Mouse (Mus musculus) lung, postnatal 0 days (tissue): ENCODE results near the gene Iqsec1. TPM values are rescaled to one million over a fixed set of nuclear protein-coding genes. Genes with fewer than 3 reads are reported as not detected.

ENCODE experiments used
- ATAC-seq: fragments of 200-750 bp; cut with Nextera tagmentation; 2 replicates; pipeline ENCODE4 v1.8.0; 2017; ENCODE audit warnings: moderate library complexity
- DNase-seq: peaks from one replicate; pipeline ENCODE4 v3.0.0-alpha.2; 2016; ENCODE audit warnings: low spot score
- H3K27ac ChIP-seq: fragments of 300-500 bp; sonication (generic); 2 replicates; pipeline ENCODE4 v1.5.1; 2014; ENCODE audit warnings: antibody characterized with exemption, mild to moderate bottlenecking, low read length, mixed read lengths
- H3K27me3 ChIP-seq: fragments of 300-500 bp; sonication (generic); replicated peaks from 2 replicates; pipeline ENCODE4 v1.6.1; 2014; ENCODE audit warnings: low read length, mixed read lengths; ENCODE audit not compliant: insufficient read depth
- H3K36me3 ChIP-seq: fragments of 300-500 bp; sonication (generic); 2 replicates; pipeline ENCODE4 v1.6.1; 2014; ENCODE audit warnings: low read length, mixed read lengths; ENCODE audit not compliant: insufficient read depth
- H3K4me1 ChIP-seq: fragments of 300-500 bp; sonication (generic); 2 replicates; pipeline ENCODE4 v1.6.1; 2014; ENCODE audit warnings: antibody characterized with exemption, low read depth, low read length, mixed read lengths; ENCODE audit not compliant: insufficient read depth
- H3K4me2 ChIP-seq: fragments of 300-500 bp; sonication (generic); replicated peaks from 2 replicates; pipeline ENCODE4 v1.6.1; 2014; ENCODE audit warnings: low read depth, mild to moderate bottlenecking, low read length, moderate library complexity, mixed read lengths
- H3K4me3 ChIP-seq: fragments of 300-500 bp; sonication (generic); 2 replicates; pipeline ENCODE4 v1.5.1; 2014; ENCODE audit warnings: low read depth, low read length
- H3K9ac ChIP-seq: fragments of 300-500 bp; sonication (generic); replicated peaks from 2 replicates; pipeline ENCODE4 v1.6.1; 2014; ENCODE audit warnings: low read depth, mild to moderate bottlenecking
- H3K9me3 ChIP-seq: fragments of 300-500 bp; sonication (generic); 2 replicates; pipeline ENCODE4 v1.6.1; 2016; ENCODE audit warnings: low read length, mixed read lengths
- CTCF ChIP-seq: IDR thresholded peaks from 2 replicates; pipeline ENCODE4 v1.5.1; 2016; ENCODE audit warnings: antibody characterized with exemption, mild to moderate bottlenecking
- EP300 ChIP-seq: IDR thresholded peaks from 2 replicates; pipeline ENCODE4 v1.6.1; 2016; ENCODE audit warnings: antibody characterized with exemption, mild to moderate bottlenecking, control low read depth
- WGBS: fragments of 180-500 bp; shearing (Covaris S2); extraction: QIAGEN DNeasy Blood & Tissue Kit; methylation state at CpG from one replicate; pipeline ENCODE4 v1.1.7; 2014; 5-methylcytosine and 5-hydroxymethylcytosine counted together
- polyA plus RNA-seq: library from polyadenylated mRNA; unstranded; fragments of >200 nt; fragmentation: Nextera tagmentation; extraction: Ambion mirVana; gene quantifications from 2 replicates; pipeline ENCODE4 v1.2.1, GENCODE M21; 2015

Iqsec1 gene
- polyA plus RNA-seq, 1 experiment from 2014 or later, result 18.6 TPM

- Histone ChIP-seq H3K36me3 (no peaks in the 10 kb centered on the region), H3K27ac (no peak overlapping the region), H3K4me2 (no peak overlapping the region), H3K4me3 (no peak overlapping the region), H3K9me3 (no peaks in the 10 kb centered on the region), H3K27me3 (no peaks in the 10 kb centered on the region), H3K4me1 (no peaks in the 10 kb centered on the region), H3K9ac (no peak overlapping the region)
- TF ChIP-seq EP300 (no peak), CTCF (no peak)
- DNase-seq (no peak), ATAC-seq (no peak)
- WGBS, result 78% methylated on average over 8 of the region's 8 CpGs
Observed at GRCm38 (mm10) chr6:90871581-90871980, 116.9 kb downstream of the Iqsec1 start.

DNA sequence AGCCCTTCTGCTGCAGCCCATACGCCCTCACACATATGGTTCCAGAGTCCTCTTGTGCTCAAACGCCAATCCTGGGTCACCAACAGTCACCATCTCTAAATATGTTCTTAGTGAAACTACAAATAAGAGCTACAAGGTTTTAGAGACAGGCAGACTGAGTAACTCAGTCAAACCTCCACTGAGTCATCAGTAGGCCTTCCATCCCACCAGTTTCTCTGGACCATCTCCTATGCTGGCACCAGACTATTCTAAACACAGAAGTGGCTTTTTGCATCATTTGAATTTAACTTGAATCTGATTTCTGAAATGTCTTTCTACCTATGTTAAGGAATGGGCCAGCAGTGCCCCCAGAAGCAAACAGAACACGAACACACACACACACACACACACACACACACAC, 120.5 kb downstream of the Iqsec1 start:
- DNase-seq (no peak), ATAC-seq (no peak)
- no peaks in the 10 kb centered on the region for H3K9me3 ChIP-seq
- no peaks in the 10 kb centered on the region for H3K36me3 ChIP-seq
- no peak overlapping the region for H3K4me2 ChIP-seq
- no peak for TF ChIP-seq EP300
- no peak for TF ChIP-seq CTCF
- no peak overlapping the region for H3K9ac ChIP-seq
- H3K4me3 ChIP-seq, result no peak overlapping the region
- no peaks in the 10 kb centered on the region for H3K27me3 ChIP-seq
- no peak overlapping the region for H3K27ac ChIP-seq
- 82% methylated on average over 3 of the region's 3 CpGs for WGBS
- no peaks in the 10 kb centered on the region for H3K4me1 ChIP-seq

GRCm38 (mm10) chr6:90861370-90861769, 127.1 kb downstream of the Iqsec1 start:
- 89% methylated on average over 1 of the region's 1 CpGs for WGBS
- Histone ChIP-seq H3K4me2 (no peak overlapping the region), H3K27me3 (no peaks in the 10 kb centered on the region), H3K36me3 (no peaks in the 10 kb centered on the region), H3K9me3 (no peaks in the 10 kb centered on the region), H3K4me3 (no peak overlapping the region), H3K4me1 (no peaks in the 10 kb centered on the region), H3K27ac (no peak overlapping the region), H3K9ac (no peak overlapping the region)
- ATAC-seq (no peak), DNase-seq (no peak)
- no peak for TF ChIP-seq CTCF
- no peak for TF ChIP-seq EP300

GRCm38 (mm10) chr6:90857844-90858243, 130.6 kb downstream of the Iqsec1 start:
- Histone ChIP-seq H3K27me3 (no peaks in the 10 kb centered on the region), H3K9ac (no peak overlapping the region), H3K27ac (no peak overlapping the region), H3K4me3 (no peak overlapping the region), H3K36me3 (no peaks in the 10 kb centered on the region), H3K4me1 (no peaks in the 10 kb centered on the region), H3K4me2 (no peak overlapping the region), H3K9me3 (no peaks in the 10 kb centered on the region)
- 86% methylated on average over 1 of the region's 1 CpGs for WGBS
- DNase-seq (no peak), ATAC-seq (no peak)
- no peak for TF ChIP-seq EP300
- no peak for TF ChIP-seq CTCF

DNA sequence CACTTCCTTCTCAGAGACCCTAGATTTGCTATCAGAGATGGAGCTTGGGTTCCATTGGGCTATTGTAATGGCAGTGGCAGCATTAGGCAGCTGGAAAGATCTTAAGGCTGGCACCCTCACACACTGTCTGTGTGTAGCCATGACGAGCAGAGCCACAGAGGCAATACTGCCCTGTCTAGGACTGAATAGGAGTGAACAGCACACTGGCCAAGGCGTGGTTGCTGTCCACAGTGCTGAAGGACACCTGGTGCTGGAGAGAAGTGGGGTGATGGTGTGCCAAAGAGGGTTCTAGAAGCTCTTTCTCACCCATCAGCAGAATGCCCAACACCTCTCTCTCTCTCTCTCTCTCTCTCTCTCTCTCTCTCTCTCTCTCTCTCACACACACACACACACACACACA, 136.1 kb downstream of the Iqsec1 start:
- peak; percentile 11 for DNase-seq

DNA sequence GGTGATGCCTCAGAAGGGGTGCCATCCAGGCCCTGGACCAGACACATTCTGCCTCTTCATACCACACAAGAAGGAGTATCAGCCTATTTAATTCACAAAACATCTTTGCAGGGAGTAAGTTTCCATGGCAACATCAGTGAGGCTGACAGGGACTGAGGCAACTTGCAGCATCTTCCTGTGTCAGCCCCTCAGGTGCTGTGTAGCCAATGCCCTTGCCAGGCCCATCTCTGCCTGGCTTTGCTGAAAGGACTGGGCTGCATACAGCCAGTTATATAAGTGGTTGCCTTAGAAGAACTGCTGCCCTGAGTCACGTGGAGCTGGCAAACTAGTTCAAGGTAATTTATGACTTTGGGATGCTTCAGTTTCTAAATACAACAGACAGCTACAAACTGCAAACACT, 140.4 kb downstream of the Iqsec1 start:
- TF ChIP-seq EP300 (no peak), CTCF (no peak)
- 32% methylated on average over 1 of the region's 1 CpGs for WGBS

More for the DNA sequence above, 136.1 kb downstream of the Iqsec1 start:
- Histone ChIP-seq H3K4me1 (no peaks in the 10 kb centered on the region), H3K27ac (no peak overlapping the region), H3K4me3 (no peak overlapping the region), H3K27me3 (no peaks in the 10 kb centered on the region), H3K9me3 (no peaks in the 10 kb centered on the region), H3K36me3 (no peaks in the 10 kb centered on the region), H3K9ac (no peak overlapping the region), H3K4me2 (no peak overlapping the region)
- TF ChIP-seq CTCF, result no peak
- TF ChIP-seq EP300, result no peak
- ATAC-seq, result no peak
- 18% methylated on average over 2 of the region's 2 CpGs for WGBS

GRCm38 (mm10) chr6:90847523-90847922, 141.0 kb downstream of the Iqsec1 start:
- no peak for DNase-seq
- Histone ChIP-seq H3K27ac (no peak overlapping the region), H3K4me1 (no peaks in the 10 kb centered on the region), H3K9ac (no peak overlapping the region), H3K36me3 (no peaks in the 10 kb centered on the region), H3K27me3 (no peaks in the 10 kb centered on the region), H3K9me3 (no peaks in the 10 kb centered on the region), H3K4me2 (no peak overlapping the region), H3K4me3 (no peak overlapping the region)
- no peak for ATAC-seq
- WGBS, result 60% methylated on average over 2 of the region's 2 CpGs
- TF ChIP-seq CTCF, result no peak
- TF ChIP-seq EP300, result no peak

More for the DNA sequence above, 140.4 kb downstream of the Iqsec1 start:
- Histone ChIP-seq H3K9ac (no peak overlapping the region), H3K27me3 (no peaks in the 10 kb centered on the region), H3K4me3 (no peak overlapping the region), H3K4me1 (no peaks in the 10 kb centered on the region), H3K36me3 (no peaks in the 10 kb centered on the region), H3K27ac (no peak overlapping the region), H3K4me2 (no peak overlapping the region), H3K9me3 (no peaks in the 10 kb centered on the region)
- no peak for ATAC-seq
- DNase-seq, result no peak
